Mouse (Mus musculus): ENCODE data around the gene Ankrd37. TPM values are rescaled to one million over a fixed set of nuclear protein-coding genes. Genes with fewer than 3 reads are reported as not detected.

Ankrd37 gene
- polyA plus RNA-seq, 1 experiment from 2014 or later: 13.4 TPM

Other genes with a start within 250 kb of the Ankrd37 start
- 10.0 and 10.3 TPM in 2 replicates for gene Pdlim3, start 120.2 kb downstream of the Ankrd37 start, polyA plus RNA-seq (2014; fragmentation: Nextera tagmentation; extraction: Ambion mirVana)
- gene Ccdc110, start 71.1 kb downstream of the Ankrd37 start, polyA plus RNA-seq (2014; fragmentation: Nextera tagmentation; extraction: Ambion mirVana): 0.23 TPM in 1 of 2 replicates, not detected in the other
- gene 1700029J07Rik, start 30.5 kb downstream of the Ankrd37 start, polyA plus RNA-seq (2014; fragmentation: Nextera tagmentation; extraction: Ambion mirVana): 3.2 and 4.7 TPM in 2 replicates
- gene Ufsp2, start 30.2 kb downstream of the Ankrd37 start, polyA plus RNA-seq (2014; fragmentation: Nextera tagmentation; extraction: Ambion mirVana): 50.3 and 58.0 TPM in 2 replicates
- gene Lrp2bp, start 6.4 kb downstream of the Ankrd37 start, polyA plus RNA-seq (2014; fragmentation: Nextera tagmentation; extraction: Ambion mirVana): 0.40 and 0.53 TPM in 2 replicates
- 15.6 and 15.9 TPM in 2 replicates for gene Cfap97, start 146.1 kb upstream of the Ankrd37 start, polyA plus RNA-seq (2014; fragmentation: Nextera tagmentation; extraction: Ambion mirVana)
- gene Snx25, start 146.5 kb upstream of the Ankrd37 start, polyA plus RNA-seq (2014; fragmentation: Nextera tagmentation; extraction: Ambion mirVana): 4.2 and 7.5 TPM in 2 replicates
- gene Slc25a4, start 205.6 kb upstream of the Ankrd37 start, polyA plus RNA-seq (2014; fragmentation: Nextera tagmentation; extraction: Ambion mirVana): 417 and 429 TPM in 2 replicates